Mouse (Mus musculus): Measurements from ENCODE around the gene Pjvk. TPM values are rescaled to one million over a fixed set of nuclear protein-coding genes. Genes with fewer than 3 reads are reported as not detected.
"Not testable (repeated sequence)": the region's sequence is repeated elsewhere in the genome, so short reads cannot be mapped to it uniquely, and the experiment has no call there.

The Pjvk gene
- total RNA-seq (2021): not detected
- long read RNA-seq, experiment 1: 0 reads
- long read RNA-seq, experiment 2: 0 reads

- peak; percentile 94 to 95 for DNase-seq (ENCODE audit: extremely low spot score in 1 of 2, low spot score in 2 of 2)
- intact Hi-C loops (cut with DNase I): loop anchor here (1.0 kb wide), 1 partner anchor 25 kb away; the partner anchor contains the start of gene Fkbp7
- Histone ChIP-seq H3K27ac (peak within 1 kb of the TSS; percentile 76), H3K4me3 (peak within 1 kb of the TSS; percentile 73)
- no peak for TF ChIP-seq CTCF (IDR thresholded peaks at IDR 0.05)
Measured at GRCm38 (mm10) chr2:76647883-76648570, at the start of gene Pjvk, which contains the start of gene Prkra. TSS of gene Pjvk (plus strand) at chr2:76648476. TSS of gene Prkra (minus strand) at chr2:76648015.

DNA sequence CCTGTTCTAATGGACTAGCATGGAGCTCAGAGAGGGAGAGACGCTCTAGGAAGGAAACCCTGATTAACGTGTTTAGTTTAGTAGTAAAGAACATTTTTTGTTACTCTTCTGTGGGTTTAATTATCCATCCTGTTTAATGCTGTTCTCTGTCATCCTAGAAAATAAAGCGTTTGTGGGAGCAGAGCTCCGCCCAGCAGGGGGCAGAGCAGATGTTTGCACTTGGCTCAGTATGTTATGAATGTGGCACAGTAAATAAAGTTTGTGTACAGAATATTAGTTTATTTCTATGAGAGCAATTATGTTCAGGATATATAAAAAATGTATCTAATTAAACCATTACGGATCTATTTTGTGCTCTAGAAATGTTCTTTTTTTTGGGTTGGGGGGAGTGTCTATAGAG is 49.1 kb upstream of the Pjvk start:
- intact Hi-C loops (cut with DNase I): no loop called here
- TF ChIP-seq CTCF (IDR thresholded peaks at IDR 0.05): peak; percentile 57
- H3K4me3 ChIP-seq: no peak overlapping the region
- no peak for DNase-seq (ENCODE audit: extremely low spot score in 1 of 2, low spot score in 2 of 2)
- H3K27ac ChIP-seq: no peak overlapping the region

- intact Hi-C loops (cut with DNase I): no loop called here
- no peak overlapping the region for H3K4me3 ChIP-seq
- no peak for TF ChIP-seq CTCF (IDR thresholded peaks at IDR 0.05)
- H3K27ac ChIP-seq: no peak overlapping the region
- DNase-seq (ENCODE audit: extremely low spot score in 1 of 2, low spot score in 2 of 2): no peak
Measured at GRCm38 (mm10) chr2:76602256-76602655, 46.0 kb upstream of the Pjvk start.

GRCm38 (mm10) chr2:76606704-76607103 is 41.6 kb upstream of the Pjvk start:
- Histone ChIP-seq H3K4me3 (no peak overlapping the region), H3K27ac (no peak overlapping the region)
- no peak for DNase-seq (ENCODE audit: extremely low spot score in 1 of 2, low spot score in 2 of 2)
- TF ChIP-seq CTCF (IDR thresholded peaks at IDR 0.05): no peak
- intact Hi-C loops (cut with DNase I): no loop called here

DNA sequence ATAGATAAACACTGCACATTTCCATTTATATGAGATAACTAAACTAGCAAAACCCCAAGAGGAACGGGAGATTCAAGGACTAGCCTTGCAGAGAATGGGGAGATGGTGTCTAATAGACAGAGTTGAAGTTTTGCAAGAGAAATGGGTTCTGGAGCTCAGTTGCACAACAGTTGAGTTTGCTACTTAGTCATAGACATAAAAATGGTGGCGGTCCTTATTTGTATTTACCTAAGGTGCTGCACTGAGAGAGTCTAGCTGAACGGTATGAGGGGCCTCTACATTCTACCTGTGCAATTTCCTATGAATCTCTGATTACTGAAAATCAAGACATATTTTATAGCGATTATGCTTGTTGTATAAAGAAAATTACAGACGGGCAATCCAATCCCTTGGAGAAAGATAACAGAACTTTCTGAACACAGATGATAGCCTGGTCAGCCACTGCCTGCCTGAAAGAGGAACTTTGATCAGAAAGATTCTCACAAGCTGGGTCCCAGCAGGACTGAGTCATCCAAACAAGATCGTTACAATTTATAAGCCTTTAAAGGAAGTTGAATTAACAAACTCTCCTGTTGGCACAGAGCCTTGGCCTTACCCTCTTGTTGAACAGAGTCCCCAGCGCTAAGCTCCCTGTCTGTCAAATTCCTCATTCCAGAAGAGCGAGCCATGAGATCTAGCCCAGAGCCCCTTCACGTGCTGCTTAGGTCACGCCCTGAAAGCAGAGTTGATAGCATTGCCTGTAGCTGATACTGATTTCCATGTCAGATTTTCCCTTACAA is 37.8 kb upstream of the Pjvk start:
- Histone ChIP-seq H3K4me3 (no peak overlapping the region), H3K27ac (no peak overlapping the region)
- no peak for TF ChIP-seq CTCF (IDR thresholded peaks at IDR 0.05)
- DNase-seq (ENCODE audit: extremely low spot score in 1 of 2, low spot score in 2 of 2): no peak
- intact Hi-C loops (cut with DNase I): loop anchor here (10.0 kb wide), 1 partner anchor 356 kb away; no protein-coding TSS in a partner anchor

DNA sequence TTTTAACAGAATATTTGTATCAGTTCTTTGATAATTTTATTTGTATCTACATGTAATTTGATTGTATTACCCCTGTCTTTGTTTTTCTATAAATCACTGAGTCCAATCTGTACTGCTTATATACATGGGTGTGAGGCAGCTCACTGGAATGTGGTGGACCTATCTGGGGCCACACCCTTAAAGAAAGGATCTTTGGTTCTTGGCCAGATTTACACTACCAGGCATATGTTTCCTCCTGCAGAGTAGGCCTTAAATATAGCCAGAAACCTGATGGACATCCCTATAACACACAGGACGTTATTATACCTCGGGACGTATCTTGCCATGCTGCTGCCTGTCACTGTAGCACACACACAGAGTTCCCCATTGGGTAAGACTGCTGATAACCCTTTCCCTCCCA is 36.3 kb upstream of the Pjvk start:
- no peak for TF ChIP-seq CTCF (IDR thresholded peaks at IDR 0.05)
- Histone ChIP-seq H3K4me3 (no peak overlapping the region), H3K27ac (no peak overlapping the region)
- DNase-seq (ENCODE audit: extremely low spot score in 1 of 2, low spot score in 2 of 2): no peak
- intact Hi-C loops (cut with DNase I): loop anchor here (10.0 kb wide), 1 partner anchor 357 kb away; no protein-coding TSS in a partner anchor

DNA sequence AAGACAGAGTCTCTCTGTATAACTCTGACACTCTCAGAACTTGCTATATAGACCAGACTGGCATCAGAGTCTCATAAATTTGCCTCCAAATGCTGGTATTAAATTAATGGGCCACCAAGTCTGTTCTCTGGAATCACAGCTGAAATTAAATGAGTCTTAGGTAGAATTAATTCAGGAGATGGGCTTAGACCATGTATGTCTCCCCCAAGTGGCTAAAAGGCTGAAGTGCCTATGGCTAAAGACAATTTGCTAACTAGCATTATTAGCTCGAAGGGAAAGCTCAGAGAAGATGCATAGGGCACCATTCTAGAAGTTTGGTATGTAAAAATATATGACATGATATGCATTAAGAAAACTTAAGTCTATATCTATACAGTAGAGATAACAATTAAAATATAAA is 30.2 kb upstream of the Pjvk start:
- peak; percentile 28 to 34 for DNase-seq (ENCODE audit: extremely low spot score in 1 of 2, low spot score in 2 of 2)
- TF ChIP-seq CTCF (IDR thresholded peaks at IDR 0.05): peak; percentile 86
- Histone ChIP-seq H3K27ac (no peak overlapping the region), H3K4me3 (no peak overlapping the region)
- intact Hi-C loops (cut with DNase I): loop anchor here (1.0 to 10.0 kb wide), 2 partner anchors 251 to 363 kb away; no protein-coding TSS in a partner anchor

GRCm38 (mm10) chr2:76620188-76620587 is 28.1 kb upstream of the Pjvk start:
- H3K4me3 ChIP-seq: no peak overlapping the region
- DNase-seq (ENCODE audit: extremely low spot score in 1 of 2, low spot score in 2 of 2): no peak
- intact Hi-C loops (cut with DNase I): no loop called here
- no peak for TF ChIP-seq CTCF (IDR thresholded peaks at IDR 0.05)
- H3K27ac ChIP-seq: no peak overlapping the region

GRCm38 (mm10) chr2:76621724-76622123 is 26.6 kb upstream of the Pjvk start:
- intact Hi-C loops (cut with DNase I): no loop called here
- H3K27ac ChIP-seq: no peak overlapping the region
- H3K4me3 ChIP-seq: no peak overlapping the region
- no peak for TF ChIP-seq CTCF (IDR thresholded peaks at IDR 0.05)
- DNase-seq (ENCODE audit: extremely low spot score in 1 of 2, low spot score in 2 of 2): no peak

DNA sequence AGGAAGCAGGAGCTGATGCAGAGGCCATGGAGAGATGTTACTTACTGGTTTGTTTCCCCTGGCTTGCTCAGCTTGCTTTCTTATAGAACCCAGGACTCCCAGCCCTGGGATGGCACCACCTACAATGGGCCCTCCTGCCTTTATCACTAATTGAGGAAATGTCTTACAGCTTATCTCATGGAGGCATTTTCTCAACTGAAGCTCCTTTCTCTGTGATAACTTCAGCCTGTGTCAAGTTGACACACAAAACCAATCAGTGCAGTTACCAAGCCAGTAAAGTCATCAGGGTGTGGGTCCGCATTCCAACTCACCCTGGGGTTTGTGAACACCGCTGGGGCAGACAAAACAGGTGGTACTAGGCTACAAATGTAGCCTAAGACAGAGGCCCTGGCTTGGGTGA is 26.0 kb upstream of the Pjvk start:
- H3K27ac ChIP-seq; DNase-seq (ENCODE audit: extremely low spot score in 1 of 2, low spot score in 2 of 2); intact Hi-C loops (cut with DNase I); H3K4me3 ChIP-seq: not testable (repeated sequence)

GRCm38 (mm10) chr2:76630293-76630692 is 18.0 kb upstream of the Pjvk start:
- intact Hi-C loops (cut with DNase I): no loop called here
- no peak for DNase-seq (ENCODE audit: extremely low spot score in 1 of 2, low spot score in 2 of 2)
- TF ChIP-seq CTCF (IDR thresholded peaks at IDR 0.05): no peak
- Histone ChIP-seq H3K4me3 (no peak overlapping the region), H3K27ac (no peak overlapping the region)

DNA sequence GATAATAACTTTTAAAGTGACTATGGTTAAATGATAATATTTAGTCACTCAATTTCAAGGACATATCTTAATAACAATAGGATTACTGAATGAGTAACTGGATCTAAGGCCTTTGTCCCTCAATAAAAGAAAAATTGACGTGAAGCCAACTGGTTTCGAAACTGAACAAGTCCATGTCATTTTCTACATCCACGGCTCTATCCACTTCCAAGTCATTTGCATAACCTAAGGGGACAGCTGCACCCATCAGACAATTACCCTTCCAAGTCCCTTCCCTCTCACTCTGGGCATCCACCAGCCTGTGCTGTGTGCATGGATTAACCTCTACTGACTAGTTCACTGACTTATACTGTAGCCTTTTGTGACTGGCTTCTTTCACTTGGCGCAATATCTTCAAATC is 16.7 kb upstream of the Pjvk start:
- no peak for DNase-seq (ENCODE audit: extremely low spot score in 1 of 2, low spot score in 2 of 2)
- Histone ChIP-seq H3K27ac (no peak overlapping the region), H3K4me3 (no peak overlapping the region)
- TF ChIP-seq CTCF (IDR thresholded peaks at IDR 0.05): no peak
- intact Hi-C loops (cut with DNase I): no loop called here
